Mouse (Mus musculus) CH12.LX (cell line): ENCODE data around the gene Haghl. TPM values are rescaled to one million over a fixed set of nuclear protein-coding genes. Genes with fewer than 3 reads are reported as not detected.

Experiments
- DNase-seq: peaks from one replicate; pipeline ENCODE4 v3.0.0-alpha.2; 2013; ENCODE audit errors: extremely low read depth
- H3K27ac ChIP-seq: 2 replicates; pipeline ENCODE4 v1.5.1; 2012; ENCODE audit warnings: low read depth, mild to moderate bottlenecking, control low read depth, moderate library complexity; ENCODE audit not compliant: insufficient read depth
- H3K27me3 ChIP-seq: replicated peaks from 2 replicates; pipeline ENCODE3; 2012; ENCODE audit warnings: inconsistent platforms
- H3K36me3 ChIP-seq, 2 experiments: replicated peaks in 1 of 2; 2 replicates each; pipeline versions ENCODE3 to v1.6.1; 2012; ENCODE audit warnings: inconsistent platforms in 1 of 2, low read length in 1 of 2, mild to moderate bottlenecking in 1 of 2, mixed read lengths in 1 of 2, moderate library complexity in 1 of 2; ENCODE audit not compliant: control insufficient read depth in 1 of 2, insufficient read depth in 1 of 2
- H3K4me1 ChIP-seq, 2 experiments: 2 replicates each; pipeline ENCODE4 v1.6.1; 2012; ENCODE audit warnings: inconsistent platforms in 1 of 2, moderate library complexity in 1 of 2; ENCODE audit not compliant: insufficient read depth in 2 of 2, control insufficient read depth in 1 of 2
- H3K4me2 ChIP-seq: 2 replicates; pipeline ENCODE4 v1.6.1; 2012; ENCODE audit warnings: low read depth, mild to moderate bottlenecking, control low read depth; ENCODE audit not compliant: poor library complexity, insufficient read depth, severe bottlenecking
- H3K4me3 ChIP-seq, 3 experiments: fragments of 150-350 bp in 1 of 3; sonication (generic) in 1 of 3; replicated peaks in 1 of 3; 2 replicates each; pipeline versions ENCODE3 to v1.5.1; 2011 to 2012; ENCODE audit warnings: low read depth in 2 of 3, low read length in 2 of 3, mild to moderate bottlenecking in 2 of 3, moderate library complexity in 2 of 3, control low read depth in 1 of 3, improper control_type of control experiment in 1 of 3, inconsistent platforms in 1 of 3, mixed read lengths in 1 of 3; ENCODE audit not compliant: poor library complexity in 1 of 3
- H3K79me2 ChIP-seq: replicated peaks from 2 replicates; pipeline ENCODE4 v1.6.1; 2012; ENCODE audit warnings: mild to moderate bottlenecking, moderate library complexity; ENCODE audit not compliant: control insufficient read depth, poor library complexity, insufficient read depth, severe bottlenecking; ENCODE audit errors: extremely low read depth
- H3K9ac ChIP-seq: 2 replicates; pipeline ENCODE4 v1.6.1; 2012; ENCODE audit warnings: low read depth, mild to moderate bottlenecking, control low read depth, moderate library complexity; ENCODE audit not compliant: insufficient read depth
- H3K9me3 ChIP-seq: replicated peaks from 2 replicates; pipeline ENCODE3; 2012; ENCODE audit warnings: low read length, inconsistent platforms, mixed read lengths
- CHD2 ChIP-seq: IDR thresholded peaks from 2 replicates; pipeline ENCODE4 v1.6.1; 2011; ENCODE audit warnings: low read length, improper control_type of control experiment
- CTCF ChIP-seq, 2 experiments: IDR thresholded peaks in 1 of 2; conservative IDR thresholded peaks in 1 of 2; 2 replicates each; pipeline ENCODE4 v1.5.1; 2011 to 2012; ENCODE audit warnings: low read depth in 2 of 2, low read length in 2 of 2, improper control_type of control experiment in 1 of 2, inconsistent platforms in 1 of 2, mild to moderate bottlenecking in 1 of 2, moderate library complexity in 1 of 2
- E2F4 ChIP-seq: IDR thresholded peaks from 2 replicates; pipeline ENCODE4 v1.6.1; 2011; ENCODE audit warnings: low read depth, low read length, improper control_type of control experiment; ENCODE audit not compliant: insufficient replicate concordance
- ELF1 ChIP-seq: IDR thresholded peaks from 2 replicates; pipeline ENCODE4 v1.6.1; 2014; ENCODE audit warnings: low read depth, mild to moderate bottlenecking, inconsistent platforms, low read length, improper control_type of control experiment
- EP300 ChIP-seq: IDR thresholded peaks from 2 replicates; pipeline ENCODE4 v1.6.1; 2011; ENCODE audit warnings: low read length, improper control_type of control experiment
- ETS1 ChIP-seq: conservative IDR thresholded peaks from 2 replicates; pipeline ENCODE4 v1.6.1; 2012; ENCODE audit warnings: low read depth, mild to moderate bottlenecking, inconsistent platforms, low read length, improper control_type of control experiment, moderate library complexity
- GABPA ChIP-seq: IDR thresholded peaks from 2 replicates; pipeline ENCODE4 v1.6.1; 2012; ENCODE audit warnings: low read depth, low read length, improper control_type of control experiment, inconsistent platforms; ENCODE audit not compliant: insufficient replicate concordance
- HCFC1 ChIP-seq: IDR thresholded peaks from 2 replicates; pipeline ENCODE4 v1.6.1; 2012; ENCODE audit warnings: low read depth, mild to moderate bottlenecking, inconsistent platforms, low read length, improper control_type of control experiment
- JUN ChIP-seq: IDR thresholded peaks from 2 replicates; pipeline ENCODE4 v1.6.1; 2011; ENCODE audit warnings: low read depth, mild to moderate bottlenecking, low read length, improper control_type of control experiment, moderate library complexity; ENCODE audit not compliant: insufficient read depth
- MAFK ChIP-seq: IDR thresholded peaks from 2 replicates; pipeline ENCODE4 v1.6.1; 2011; ENCODE audit warnings: low read length, improper control_type of control experiment; ENCODE audit not compliant: insufficient replicate concordance
- MAX ChIP-seq: IDR thresholded peaks from 2 replicates; pipeline ENCODE4 v1.6.1; 2011; ENCODE audit warnings: low read length, improper control_type of control experiment
- MEF2A ChIP-seq: IDR thresholded peaks from 2 replicates; pipeline ENCODE4 v1.6.1; 2014; ENCODE audit warnings: low read depth, mild to moderate bottlenecking, inconsistent platforms, low read length, improper control_type of control experiment, borderline replicate concordance
- MXI1 ChIP-seq: IDR thresholded peaks from 2 replicates; pipeline ENCODE4 v1.6.1; 2011; ENCODE audit warnings: mild to moderate bottlenecking, low read depth, low read length, improper control_type of control experiment
- MYC ChIP-seq: IDR thresholded peaks from 2 replicates; pipeline ENCODE4 v1.6.1; 2011; ENCODE audit warnings: low read depth, mild to moderate bottlenecking, improper control_type of control experiment, low read length
- POLR2A ChIP-seq: IDR thresholded peaks from 2 replicates; pipeline ENCODE4 v1.6.1; 2011; ENCODE audit warnings: low read depth, mild to moderate bottlenecking, improper control_type of control experiment, low read length
- RAD21 ChIP-seq: IDR thresholded peaks from 2 replicates; pipeline ENCODE4 v1.6.1; 2011; ENCODE audit warnings: low read depth, mild to moderate bottlenecking, low read length, improper control_type of control experiment, moderate library complexity
- RCOR1 ChIP-seq: conservative IDR thresholded peaks from 2 replicates; pipeline ENCODE4 v1.6.1; 2012; ENCODE audit warnings: low read depth, mild to moderate bottlenecking, inconsistent platforms, low read length, improper control_type of control experiment
- SMC3 ChIP-seq: IDR thresholded peaks from 2 replicates; pipeline ENCODE4 v1.6.1; 2011; ENCODE audit warnings: low read depth, low read length, improper control_type of control experiment
- TBP ChIP-seq: conservative IDR thresholded peaks from 2 replicates; pipeline ENCODE4 v1.6.1; 2011; ENCODE audit warnings: low read depth, low read length, improper control_type of control experiment
- TCF12 ChIP-seq: IDR thresholded peaks from 2 replicates; pipeline ENCODE4 v1.6.1; 2014; ENCODE audit warnings: low read depth, mild to moderate bottlenecking, inconsistent platforms, low read length, improper control_type of control experiment
- USF2 ChIP-seq: conservative IDR thresholded peaks from 2 replicates; pipeline ENCODE4 v1.6.1; 2011; ENCODE audit warnings: low read depth, low read length, improper control_type of control experiment
- ZC3H11A ChIP-seq: IDR thresholded peaks from 2 replicates; pipeline ENCODE4 v1.6.1; 2012; ENCODE audit warnings: low read depth, mild to moderate bottlenecking, inconsistent platforms, low read length, improper control_type of control experiment
- ZNF384 ChIP-seq: IDR thresholded peaks from 2 replicates; pipeline ENCODE4 v1.6.1; 2012; ENCODE audit warnings: low read depth, low read length, improper control_type of control experiment, inconsistent platforms
- dilution Hi-C: fragments of 300-500 bp; cut with MboI; formaldehyde crosslinking; loops from 2 replicates; pipeline ENCODE4 v1.14.3; 2020; ENCODE audit warnings: low sequenced_read_pairs; ENCODE audit not compliant: extremely low pct_unique_long_range_greater_than_20kb, extremely low pct_ligation_motif_present
- in situ Hi-C: fragments of 300-500 bp; cut with MboI; formaldehyde crosslinking; loops from 3 replicates; pipeline ENCODE4 v1.14.3; 2019; ENCODE audit warnings: low sequenced_read_pairs, low pct_ligation_motif_present, low pct_unique_long_range_greater_than_20kb, mixed read lengths
- polyA plus RNA-seq: library from polyadenylated mRNA; unstranded; fragments of >175 nt; gene quantifications from 2 replicates; pipeline ENCODE4 v1.2.1, GENCODE M21; 2012; ENCODE audit warnings: low read depth; ENCODE audit not compliant: insufficient read length
- total RNA-seq, 2 experiments: library from RNA; depleted of rRNA; stranded (reverse); fragments of 300-350 nt in 1 of 2; fragments of >200 nt in 1 of 2; gene quantifications; 2 replicates each; pipeline ENCODE4 v1.2.3; 2012 to 2014

Gene Haghl
- total and polyA plus RNA-seq, 3 experiments = 7.4 to 16.0 (median 7.8) TPM

GRCm38 (mm10) chr17:25796951-25797369, 11.5 kb upstream of the Haghl start, which contains the start of gene Metrn:
Metrn (minus strand) TSS chr17:25797136.
- peaks cover 14 to 24% of the 10 kb centered on the region in 2 experiments for H3K4me1 ChIP-seq
- H3K27ac ChIP-seq = no peak within 1 kb of the TSS
- dilution Hi-C loops = no loop called here

GRCm38 (mm10) chr17:25796211-25796771, 10.8 kb upstream of the Haghl start:
- no peak for DNase-seq
- H3K27me3 ChIP-seq = peaks cover 22% of the 10 kb centered on the region
- no peak; the same call in 1 of the 2 replicates for TF ChIP-seq MXI1
- no peak for TF ChIP-seq HCFC1
- TF ChIP-seq ZNF384 = no peak
- TF ChIP-seq ELF1 = no peak
- no peak for TF ChIP-seq ZC3H11A
- no peak for TF ChIP-seq E2F4
- TF ChIP-seq GABPA = no peak
- no peak for TF ChIP-seq JUN
- TF ChIP-seq SMC3 = no peak
- TF ChIP-seq MAX = no peak
- TF ChIP-seq MYC = no peak
- no peak for TF ChIP-seq RAD21
- no peak for TF ChIP-seq RCOR1
- TF ChIP-seq CTCF (conservative IDR thresholded peaks at IDR 0.05 in 1 of 2, IDR thresholded peaks at IDR 0.05 in 1 of 2; ENCODE audit: low read depth in 2 of 2, low read length in 2 of 2) = no peak
- TF ChIP-seq EP300 = no peak
- TF ChIP-seq MAFK = no peak
- TF ChIP-seq, all 38 proteins: peak for 0
- peaks cover 14 to 25% of the 10 kb centered on the region in 2 experiments for H3K4me1 ChIP-seq
- peak overlapping the region; percentile 81 for H3K9ac ChIP-seq
- dilution Hi-C loops = no loop called here
- H3K9me3 ChIP-seq = peaks cover 2% of the 10 kb centered on the region
- in situ Hi-C loops = loop anchor here (10.0 kb wide), 1 partner anchor 61 kb away; the partner anchor contains the start of gene Mslnl
- peak overlapping the region; percentile 64 to 78 (median 67) for H3K4me3 ChIP-seq
- peak overlapping the region; percentile 75 for H3K4me2 ChIP-seq
- peaks cover 0 to 8% of the 10 kb centered on the region in 2 experiments for H3K36me3 ChIP-seq
- no peak overlapping the region for H3K27ac ChIP-seq
- no peaks in the 10 kb centered on the region for H3K79me2 ChIP-seq

More at GRCm38 (mm10) chr17:25796951-25797369, 11.5 kb upstream of the Haghl start, which contains the start of gene Metrn:
- Histone ChIP-seq H3K4me2 (peak within 1 kb of the TSS; percentile 79), H3K9ac (peak within 1 kb of the TSS; percentile 81), H3K79me2 (no peaks in the 10 kb centered on the region), H3K9me3 (peaks cover 2% of the 10 kb centered on the region), H3K4me3 (peak within 1 kb of the TSS; percentile 64 to 78 (median 67)), H3K27me3 (peaks cover 27% of the 10 kb centered on the region), H3K36me3 (peaks cover 0 to 8% of the 10 kb centered on the region in 2 experiments)
- peak; percentile 83 for DNase-seq
- TF ChIP-seq MXI1 = no peak; the same call in 1 of the 2 replicates
- TF ChIP-seq USF2 = no peak
- no peak for TF ChIP-seq MAX
- no peak for TF ChIP-seq TBP
- 0 out of 2 replicates have a peak, but pooled peaks have one; percentile 18 for TF ChIP-seq CHD2
- no peak for TF ChIP-seq SMC3
- no peak for TF ChIP-seq GABPA
- peak; percentile 38; the same call in 1 of the 2 replicates for TF ChIP-seq TCF12
- no peak for TF ChIP-seq MEF2A
- TF ChIP-seq ETS1 = no peak
- TF ChIP-seq ELF1 = no peak
- peak; percentile 61 for TF ChIP-seq POLR2A
- TF ChIP-seq RAD21 = no peak
- TF ChIP-seq ZC3H11A = no peak
- in situ Hi-C loops = loop anchor here (10.0 kb wide), 1 partner anchor 62 kb away; the partner anchor contains the start of gene Mslnl
